Mouse (Mus musculus) olfactory bulb, adult 2 months (tissue): Measurements from ENCODE around the gene Mmp19.

Source experiments
- CTCF ChIP-seq: fragments of 200-500 bp; IDR thresholded peaks from 2 replicates; pipeline ENCODE4 v1.5.1; 2012; ENCODE audit warnings: low read depth, mild to moderate bottlenecking, low read length, moderate library complexity; ENCODE audit not compliant: insufficient read depth
- POLR2A ChIP-seq: fragments of 200-500 bp; IDR thresholded peaks from 2 replicates; pipeline ENCODE4 v1.6.1; 2012; ENCODE audit warnings: mild to moderate bottlenecking, low read depth, low read length, moderate library complexity; ENCODE audit not compliant: insufficient read depth

- TF ChIP-seq CTCF (no peak), POLR2A (no peak; the same call in 1 of the 2 replicates)
These were observed 14.6 kb downstream of the Mmp19 start for GRCm38 (mm10) chr10:128805092-128806000.
